ENCODE assay signal across 8 mouse cellular contexts in the genomic region with DNA sequence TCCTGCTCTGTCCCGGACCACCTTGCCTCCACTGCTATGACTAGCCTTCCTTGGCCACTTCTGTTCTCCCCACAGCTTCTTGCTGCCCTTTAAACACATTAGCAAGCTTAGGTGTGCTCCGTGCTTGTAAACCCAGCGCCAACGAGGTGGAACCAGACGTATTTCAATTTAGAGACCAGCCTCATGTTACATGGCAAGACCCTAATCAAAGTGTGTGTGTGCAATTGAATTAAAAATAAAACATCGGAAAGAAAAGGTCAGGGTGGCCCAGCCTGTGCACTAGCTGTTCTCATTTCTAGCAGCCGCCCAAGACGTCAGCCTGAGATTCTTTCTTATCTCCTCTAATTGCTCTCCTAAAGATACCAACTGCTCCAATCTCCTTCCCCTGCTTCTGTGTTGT. TPM values are rescaled to one million over a fixed set of nuclear protein-coding genes. Genes with fewer than 3 reads are reported as not detected.
DNase-seq lines count a peak whose midpoint lies in the region; ATAC-seq and TF ChIP-seq lines count a peak whose summit lies in the region.

No protein-coding gene starts in this region.

- H3K4me1 ChIP-seq in kidney, embryonic 15.5 days, result peaks cover 42% of the 10 kb centered on the region
- H3K4me1 ChIP-seq in cortical plate, adult 2 months (ENCODE audit: control insufficient read depth, insufficient read depth, low read length), result peaks cover 20% of the 10 kb centered on the region
- peaks cover 52% of the 10 kb centered on the region for H3K4me1 ChIP-seq in hindbrain, embryonic 16.5 days (ENCODE audit: control insufficient read depth, insufficient read depth, low read depth, low read length)
- peaks cover 63% of the 10 kb centered on the region for H3K4me1 ChIP-seq in midbrain, embryonic 15.5 days

- peak overlapping the region; percentile 81 for H3K4me2 ChIP-seq in kidney, embryonic 15.5 days
- peak overlapping the region; percentile 81 for H3K4me2 ChIP-seq in hindbrain, embryonic 16.5 days (ENCODE audit: low read length)
- H3K4me2 ChIP-seq in midbrain, embryonic 15.5 days, result peak overlapping the region; percentile 94

- TF ChIP-seq CTCF in cortical plate, adult 2 months (IDR thresholded peaks at IDR 0.05; ENCODE audit: extremely low read depth, insufficient read depth, low read length), result no peak

- no peaks in the 10 kb centered on the region for H3K9me3 ChIP-seq in kidney, embryonic 15.5 days (replicated peaks)
- no peaks in the 10 kb centered on the region for H3K9me3 ChIP-seq in hindbrain, embryonic 16.5 days (ENCODE audit: control insufficient read depth, low read length)
- no peaks in the 10 kb centered on the region for H3K9me3 ChIP-seq in midbrain, embryonic 15.5 days

- H3K36me3 ChIP-seq in kidney, embryonic 15.5 days, result peaks cover 9% of the 10 kb centered on the region
- H3K36me3 ChIP-seq in hindbrain, embryonic 16.5 days (ENCODE audit: control insufficient read depth, insufficient read depth, low read length), result no peaks in the 10 kb centered on the region
- H3K36me3 ChIP-seq in midbrain, embryonic 15.5 days (replicated peaks), result no peaks in the 10 kb centered on the region

- no peaks in the 10 kb centered on the region for H3K27me3 ChIP-seq in kidney, embryonic 15.5 days
- no peaks in the 10 kb centered on the region for H3K27me3 ChIP-seq in hindbrain, embryonic 16.5 days (replicated peaks; ENCODE audit: control insufficient read depth, insufficient read depth, low read length)
- no peaks in the 10 kb centered on the region for H3K27me3 ChIP-seq in midbrain, embryonic 15.5 days (replicated peaks)

- ATAC-seq in kidney, embryonic 15.5 days (replicated peaks; ENCODE audit: low FRiP score), result no peak
- ATAC-seq in hindbrain, embryonic 16.5 days, result no peak
- ATAC-seq in midbrain, embryonic 15.5 days (replicated peaks), result no peak

- no peak for DNase-seq in kidney, adult 9 months
- DNase-seq in yolk sac, embryonic 10.5 days (ENCODE audit: low spot score), result no peak
- no peak for DNase-seq in adrenal gland, adult 2 months
- no peak for DNase-seq in cerebellum, adult 11 months

- H3K4me3 ChIP-seq in kidney, embryonic 15.5 days (replicated peaks), result peak overlapping the region; percentile 71
- peak overlapping the region; percentile 80 for H3K4me3 ChIP-seq in cortical plate, adult 2 months (ENCODE audit: insufficient read depth, low read length)
- peak overlapping the region; percentile 99 for H3K4me3 ChIP-seq in hindbrain, embryonic 16.5 days (ENCODE audit: low read length)
- H3K4me3 ChIP-seq in midbrain, embryonic 15.5 days, result peak overlapping the region; percentile 95

- H3K27ac ChIP-seq in kidney, embryonic 15.5 days, result peak overlapping the region; percentile 97
- H3K27ac ChIP-seq in cortical plate, adult 2 months (ENCODE audit: insufficient read depth, low read length), result 0 out of 2 replicates have a peak overlapping the region, but pooled peaks have one; percentile 21
- peak overlapping the region; percentile 98; the same call in 1 of the 2 replicates for H3K27ac ChIP-seq in hindbrain, embryonic 16.5 days (ENCODE audit: low read depth, low read length)
- H3K27ac ChIP-seq in midbrain, embryonic 15.5 days, result peak overlapping the region; percentile 95

- H3K9ac ChIP-seq in kidney, embryonic 15.5 days, result peak overlapping the region; percentile 94
- peak overlapping the region; percentile 99 for H3K9ac ChIP-seq in hindbrain, embryonic 16.5 days (ENCODE audit: low read depth, low read length)
- H3K9ac ChIP-seq in midbrain, embryonic 15.5 days, result peak overlapping the region; percentile 38

- TF ChIP-seq POLR2A in cortical plate, adult 2 months (IDR thresholded peaks at IDR 0.05; ENCODE audit: extremely low read depth, insufficient read depth, low read length), result no peak

- 20% methylated on average over 8 of the region's 8 CpGs for WGBS in kidney, embryonic 15.5 days
- WGBS in hindbrain, embryonic 16.5 days, result 43% methylated on average over 8 of the region's 8 CpGs
- 42% methylated on average over 8 of the region's 8 CpGs for WGBS in midbrain, embryonic 15.5 days

RNA-seq across cellular contexts. Expression of a gene that starts 0.8 kb away (rescaled TPM):
- polyA plus RNA-seq in kidney, embryonic 15.5 days (2015; fragmentation: Nextera tagmentation; extraction: Ambion mirVana), result 35.1 and 37.3 TPM in 2 replicates
- polyA plus RNA-seq in cortical plate, adult 2 months (2012; rRNA removed), result 63.1 and 64.6 TPM in 2 replicates
- polyA plus RNA-seq in hindbrain, embryonic 16.5 days (2015; fragmentation: Nextera tagmentation; extraction: Ambion mirVana), result 38.0 and 75.2 TPM in 2 replicates
- polyA plus RNA-seq in midbrain, embryonic 15.5 days (2015; fragmentation: Nextera tagmentation; extraction: Ambion mirVana), result 87.4 and 87.5 TPM in 2 replicates
- total RNA-seq in adrenal gland, adult 2 months (2021), result 10 to 100 TPM; 64.4 to 70.4 TPM
- 19.0 and 19.4 TPM in 2 replicates for polyA plus RNA-seq in adrenal gland, adult 2 months (2012; rRNA removed)

RNA-seq across cellular contexts. Expression of a gene that starts 1.0 kb away (rescaled TPM):
- polyA plus RNA-seq in kidney, embryonic 15.5 days (2015; fragmentation: Nextera tagmentation; extraction: Ambion mirVana), result 14.5 and 15.3 TPM in 2 replicates
- 96.8 and 99.6 TPM in 2 replicates for polyA plus RNA-seq in cortical plate, adult 2 months (2012; rRNA removed)
- polyA plus RNA-seq in hindbrain, embryonic 16.5 days (2015; fragmentation: Nextera tagmentation; extraction: Ambion mirVana), result 36.6 and 37.4 TPM in 2 replicates
- 33.2 and 35.9 TPM in 2 replicates for polyA plus RNA-seq in midbrain, embryonic 15.5 days (2015; fragmentation: Nextera tagmentation; extraction: Ambion mirVana)
- total RNA-seq in adrenal gland, adult 2 months (2021), result 10 to 100 TPM; 19.9 to 30.5 TPM
- 70.2 and 70.3 TPM in 2 replicates for polyA plus RNA-seq in adrenal gland, adult 2 months (2012; rRNA removed)

Comparison
In these comparisons a context has a peak if more than half of its experiments do, and no peak if none do; other contexts are left out.
1. H3K27ac ChIP-seq: peak in every context shown above with its lines; median percentile 98 in hindbrain, embryonic 16.5 days; 97 in kidney, embryonic 15.5 days; 95 in midbrain, embryonic 15.5 days; 21 in cortical plate, adult 2 months.
2. H3K9ac ChIP-seq: peak in every context shown above with its lines; median percentile 99 in hindbrain, embryonic 16.5 days; 94 in kidney, embryonic 15.5 days; 38 in midbrain, embryonic 15.5 days.